Mouse (Mus musculus): Measurements from ENCODE around the gene Mnx1. TPM values are rescaled to one million over a fixed set of nuclear protein-coding genes. Genes with fewer than 3 reads are reported as not detected.
"Not testable (repeated sequence)": the region's sequence is repeated elsewhere in the genome, so short reads cannot be mapped to it uniquely, and the experiment has no call there.

The Mnx1 gene
- polyA plus RNA-seq, 1 experiment from 2014 or later, result not detected

- DNase-seq (ENCODE audit: low spot score), result no peak
- H3K4me3 ChIP-seq, result no peak overlapping the region
- H3K4me1 ChIP-seq, result no peaks in the 10 kb centered on the region
- H3K27ac ChIP-seq (replicated peaks), result no peak overlapping the region
- peaks cover 65% of the 10 kb centered on the region for H3K36me3 ChIP-seq
- H3K27me3 ChIP-seq (ENCODE audit: low read depth, poor library complexity, severe bottlenecking), result no peaks in the 10 kb centered on the region
- 88% methylated on average over 5 of the region's 5 CpGs for WGBS
- no peaks in the 10 kb centered on the region for H3K9me3 ChIP-seq (replicated peaks)
These were observed 21.2 kb downstream of the Mnx1 start for GRCm38 (mm10) chr5:29456895-29457656.

GRCm38 (mm10) chr5:29452352-29452751, 25.9 kb downstream of the Mnx1 start:
- H3K36me3 ChIP-seq, result peaks cover 90% of the 10 kb centered on the region
- no peak for DNase-seq (ENCODE audit: low spot score)
- no peaks in the 10 kb centered on the region for H3K9me3 ChIP-seq (replicated peaks)
- 72% methylated on average over 4 of the region's 4 CpGs for WGBS
- no peak overlapping the region for H3K4me3 ChIP-seq
- H3K27ac ChIP-seq (replicated peaks), result no peak overlapping the region
- no peaks in the 10 kb centered on the region for H3K27me3 ChIP-seq (ENCODE audit: low read depth, poor library complexity, severe bottlenecking)
- no peaks in the 10 kb centered on the region for H3K4me1 ChIP-seq

GRCm38 (mm10) chr5:29445275-29445674, 33.0 kb downstream of the Mnx1 start:
- Histone ChIP-seq H3K36me3 (peaks cover 99% of the 10 kb centered on the region), H3K4me1 (no peaks in the 10 kb centered on the region), H3K4me3 (no peak overlapping the region), H3K9me3 (replicated peaks) (no peaks in the 10 kb centered on the region), H3K27me3 (ENCODE audit: low read depth, poor library complexity, severe bottlenecking) (no peaks in the 10 kb centered on the region), H3K27ac (replicated peaks) (no peak overlapping the region)
- WGBS, result 97% methylated on average over 2 of the region's 2 CpGs
- no peak for DNase-seq (ENCODE audit: low spot score)

- H3K4me3 ChIP-seq; H3K27me3 ChIP-seq (ENCODE audit: low read depth, poor library complexity, severe bottlenecking); H3K9me3 ChIP-seq (replicated peaks); H3K27ac ChIP-seq (replicated peaks): not testable (repeated sequence)
- peaks cover 27% of the 10 kb centered on the region for H3K4me1 ChIP-seq
- 94% methylated on average over 6 of the region's 6 CpGs for WGBS
- H3K36me3 ChIP-seq, result peaks cover 58% of the 10 kb centered on the region
- DNase-seq (ENCODE audit: low spot score), result peak; percentile 3
These were observed 41.5 kb downstream of the Mnx1 start for GRCm38 (mm10) chr5:29436728-29437127.

GRCm38 (mm10) chr5:29435491-29435890, 42.8 kb downstream of the Mnx1 start:
- H3K27ac ChIP-seq (replicated peaks), result peak overlapping the region; percentile 87
- peaks cover 46% of the 10 kb centered on the region for H3K36me3 ChIP-seq
- H3K4me1 ChIP-seq, result peaks cover 27% of the 10 kb centered on the region
- 60% methylated on average over 8 of the region's 8 CpGs for WGBS
- H3K27me3 ChIP-seq (ENCODE audit: low read depth, poor library complexity, severe bottlenecking), result no peaks in the 10 kb centered on the region
- DNase-seq (ENCODE audit: low spot score), result no peak
- peak overlapping the region; percentile 97 for H3K4me3 ChIP-seq
- H3K9me3 ChIP-seq (replicated peaks), result no peaks in the 10 kb centered on the region

- Histone ChIP-seq H3K4me3 (peak overlapping the region; percentile 97), H3K9me3 (replicated peaks) (no peaks in the 10 kb centered on the region), H3K4me1 (peaks cover 27% of the 10 kb centered on the region), H3K27ac (replicated peaks) (peak overlapping the region; percentile 87), H3K27me3 (ENCODE audit: low read depth, poor library complexity, severe bottlenecking) (no peaks in the 10 kb centered on the region), H3K36me3 (peaks cover 40% of the 10 kb centered on the region)
- no peak for DNase-seq (ENCODE audit: low spot score)
- under 1% methylated on average over 48 of the region's 48 CpGs for WGBS
These were observed 43.4 kb downstream of the Mnx1 start for GRCm38 (mm10) chr5:29434872-29435358.

- Histone ChIP-seq H3K9me3 (replicated peaks) (no peaks in the 10 kb centered on the region), H3K36me3 (peaks cover 34% of the 10 kb centered on the region), H3K4me1 (peaks cover 27% of the 10 kb centered on the region), H3K27me3 (ENCODE audit: low read depth, poor library complexity, severe bottlenecking) (no peaks in the 10 kb centered on the region), H3K27ac (replicated peaks) (peak within 1 kb of the TSS; percentile 87), H3K4me3 (peak within 1 kb of the TSS; percentile 97)
- 4% methylated on average over 29 of the region's 29 CpGs for WGBS
- DNase-seq (ENCODE audit: low spot score), result peak; percentile 91
These were observed 43.9 kb downstream of the Mnx1 start, which contains the start of gene Nom1 for GRCm38 (mm10) chr5:29434228-29434871. Nom1 (plus strand) TSS chr5:29434664.

DNA sequence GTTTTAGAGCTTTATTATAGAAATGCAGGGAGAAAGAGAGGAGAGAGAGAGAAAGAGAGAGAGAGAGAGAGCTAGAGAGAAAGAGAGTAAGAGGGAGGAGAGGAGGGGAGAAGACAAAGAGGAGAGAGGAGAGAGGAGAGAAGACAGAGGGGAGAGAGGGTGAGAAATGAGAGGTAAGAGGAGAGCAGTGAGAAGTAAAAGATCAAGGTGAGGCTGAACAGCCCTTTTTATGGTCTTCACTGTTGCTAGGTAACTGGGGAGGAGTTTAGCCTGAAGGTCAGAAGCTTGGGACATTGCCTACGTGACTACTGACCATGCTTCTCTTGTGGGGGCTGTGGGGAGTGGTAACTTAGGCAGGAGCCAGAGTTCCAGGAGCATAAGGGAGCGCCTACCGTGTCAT, 54.9 kb downstream of the Mnx1 start:
- H3K4me1 ChIP-seq; DNase-seq (ENCODE audit: low spot score); H3K4me3 ChIP-seq; H3K27ac ChIP-seq (replicated peaks); H3K27me3 ChIP-seq (ENCODE audit: low read depth, poor library complexity, severe bottlenecking); H3K9me3 ChIP-seq (replicated peaks); H3K36me3 ChIP-seq: not testable (repeated sequence)
- 70% methylated on average over 3 of the region's 3 CpGs for WGBS

Other genes starting within 250 kb of the Mnx1 start
- gene Lmbr1, start 100.1 kb downstream of the Mnx1 start, polyA plus RNA-seq (2016; fragmentation: Nextera tagmentation; extraction: Ambion mirVana), result 9.8 and 12.2 TPM in 2 replicates
- 27.7 and 33.7 TPM in 2 replicates for gene Nom1, start 43.8 kb downstream of the Mnx1 start, polyA plus RNA-seq (2016; fragmentation: Nextera tagmentation; extraction: Ambion mirVana)
- 16.1 and 20.8 TPM in 2 replicates for gene Ube3c, start 90.8 kb upstream of the Mnx1 start, polyA plus RNA-seq (2016; fragmentation: Nextera tagmentation; extraction: Ambion mirVana)

Measured in midbrain, embryonic 10.5 days (tissue).